Mouse (Mus musculus): ENCODE data around the gene Cyp26c1. TPM values are rescaled to one million over a fixed set of nuclear protein-coding genes. Genes with fewer than 3 reads are reported as not detected.

Cyp26c1 gene
- polyA plus RNA-seq, 1 experiment: 0.05 TPM

DNA sequence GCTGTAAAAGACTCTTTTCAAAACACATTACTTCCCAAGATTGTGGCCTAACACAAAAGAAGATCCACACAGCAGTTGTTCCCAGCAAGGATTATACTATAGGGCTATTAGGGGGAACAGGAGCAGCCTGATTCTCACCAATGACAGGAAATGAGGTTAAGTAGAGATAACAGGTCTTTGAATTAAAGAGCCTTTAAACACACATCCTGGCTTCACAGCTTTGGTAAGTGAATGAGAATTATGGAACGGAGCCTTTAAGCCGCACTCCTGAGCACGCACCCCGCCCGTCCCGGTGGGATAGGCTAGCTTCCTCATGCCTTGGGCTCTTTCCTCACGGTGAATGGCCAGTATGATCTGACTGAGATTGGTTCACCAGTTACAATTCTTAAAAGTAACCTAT lies 54.7 kb downstream of the Cyp26c1 start:
- H3K27ac ChIP-seq (ENCODE audit: insufficient read depth, low read depth, low read length): no peak overlapping the region
- WGBS: 47% methylated on average over 7 of the region's 7 CpGs
- H3K4me1 ChIP-seq (ENCODE audit: control insufficient read depth, insufficient read depth, low read length): no peaks in the 10 kb centered on the region
- no peaks in the 10 kb centered on the region for H3K27me3 ChIP-seq (replicated peaks; ENCODE audit: control insufficient read depth, insufficient read depth, low read length)
- DNase-seq: no peak
- TF ChIP-seq CTCF (conservative IDR thresholded peaks at IDR 0.05; ENCODE audit: insufficient read depth, insufficient read length, low read depth, low read length): no peak
- TF ChIP-seq POLR2A (IDR thresholded peaks at IDR 0.05; ENCODE audit: low read depth, low read length): no peak
- no peaks in the 10 kb centered on the region for H3K36me3 ChIP-seq (ENCODE audit: control insufficient read depth, insufficient read depth, low read length)
- H3K4me3 ChIP-seq (ENCODE audit: insufficient read depth, low read depth, low read length): no peak overlapping the region

Other genes starting within 250 kb of the Cyp26c1 start
- 25.2 and 28.8 TPM in 2 replicates for gene Exoc6, start 135.2 kb upstream of the Cyp26c1 start, polyA plus RNA-seq (2012; rRNA removed)
- 0.33 and 0.54 TPM in 2 replicates for gene Cyp26a1, start 12.2 kb downstream of the Cyp26c1 start, polyA plus RNA-seq (2012; rRNA removed)

Measured in kidney, adult 2 months (tissue).